Mouse (Mus musculus): ENCODE measurements around the gene Cpa1. TPM values are rescaled to one million over a fixed set of nuclear protein-coding genes. Genes with fewer than 3 reads are reported as not detected.

Gene Cpa1
- polyA plus RNA-seq, 1 experiment = not detected

DNA sequence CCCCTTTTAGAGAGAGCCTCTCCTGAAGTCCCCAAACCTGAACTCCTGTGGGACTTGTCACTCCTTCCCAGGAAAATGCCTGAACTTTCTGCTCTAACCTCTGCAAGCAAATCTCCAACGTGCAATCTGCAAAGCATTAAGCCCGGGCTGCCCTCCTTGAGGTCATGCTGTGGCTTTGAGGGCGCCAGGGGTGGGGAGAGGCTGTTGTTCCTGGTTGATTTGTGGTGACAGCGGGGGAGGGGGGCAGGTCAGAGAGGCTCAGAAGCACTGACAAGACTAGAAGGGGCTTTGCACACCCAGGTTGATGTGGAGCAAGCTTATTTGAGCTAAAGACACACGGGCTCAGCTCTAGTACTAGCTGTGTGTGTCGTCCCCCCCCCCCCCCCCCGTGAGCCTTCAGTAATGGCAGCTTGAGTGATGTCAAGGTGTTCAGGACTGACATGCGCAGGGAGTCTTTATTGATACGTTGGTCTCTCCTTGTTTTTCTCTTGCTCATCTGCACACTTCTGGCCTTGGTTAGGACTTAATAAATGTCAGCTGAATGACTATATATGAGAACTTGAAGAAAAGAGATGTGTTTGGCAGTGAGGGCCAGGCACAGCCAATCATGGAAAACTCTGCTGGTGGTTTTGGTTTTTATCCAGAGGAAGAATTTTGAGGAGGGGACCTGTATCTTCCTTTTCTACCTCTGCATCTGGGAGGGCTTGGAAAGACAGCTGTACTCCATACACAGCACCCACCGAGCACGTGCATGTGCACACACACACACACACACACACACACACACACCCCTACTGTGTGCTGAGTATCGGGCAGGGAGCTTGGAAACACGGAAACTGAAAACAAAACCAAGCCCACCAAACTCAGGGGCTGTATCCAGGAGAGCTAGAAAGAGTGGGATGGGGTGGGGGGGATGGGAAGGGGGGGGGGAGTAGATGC lies 21.7 kb upstream of the Cpa1 start:
- TF ChIP-seq POLR2A (IDR thresholded peaks at IDR 0.05; ENCODE audit: borderline replicate concordance, insufficient read depth, low read length) = no peak
- no peak for TF ChIP-seq CTCF (IDR thresholded peaks at IDR 0.05; ENCODE audit: borderline replicate concordance, insufficient read depth, low read depth, low read length)
- Histone ChIP-seq H3K4me1 (ENCODE audit: control insufficient read depth, insufficient read depth, low read length) (peaks cover 3% of the 10 kb centered on the region), H3K27me3 (ENCODE audit: control insufficient read depth, insufficient read depth, low read length) (no peaks in the 10 kb centered on the region), H3K27ac (ENCODE audit: insufficient read depth, low read length) (no peak overlapping the region), H3K4me3 (replicated peaks; ENCODE audit: insufficient read depth, low read depth, low read length) (peak overlapping the region; percentile 28)
- DNase-seq = no peak
- WGBS = 19% methylated on average over 13 of the region's 13 CpGs

GRCm38 (mm10) chr6:30617959-30618590 lies 20.9 kb upstream of the Cpa1 start:
- DNase-seq = peak in 1 of 2 experiments; percentile 10
- WGBS = 21% methylated on average over 18 of the region's 18 CpGs

DNA sequence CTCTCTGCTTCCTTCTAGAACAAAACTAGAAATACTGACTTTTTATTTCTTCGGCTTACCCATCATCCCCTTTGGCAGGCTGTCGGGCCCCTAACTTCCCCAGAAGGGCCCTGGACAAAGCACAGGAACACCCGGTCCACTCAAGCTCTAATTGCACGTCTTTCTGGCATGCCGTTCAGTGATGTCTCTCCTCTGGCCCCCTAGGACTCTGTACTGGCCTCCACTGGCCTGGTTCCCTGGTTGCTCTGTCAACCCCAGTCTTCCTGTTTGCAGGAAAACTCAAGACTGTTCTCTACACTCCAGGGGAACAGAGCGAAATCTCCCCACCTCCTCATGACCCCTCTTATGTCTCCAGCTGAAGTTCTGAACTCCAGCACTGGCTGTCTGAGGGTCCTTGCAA lies 20.3 kb upstream of the Cpa1 start:
- WGBS = 61% methylated on average over 6 of the region's 6 CpGs
- H3K27me3 ChIP-seq (ENCODE audit: control insufficient read depth, insufficient read depth, low read length) = no peaks in the 10 kb centered on the region
- H3K27ac ChIP-seq (ENCODE audit: insufficient read depth, low read length) = no peak overlapping the region
- H3K4me1 ChIP-seq (ENCODE audit: control insufficient read depth, insufficient read depth, low read length) = peaks cover 3% of the 10 kb centered on the region
- DNase-seq = no peak
- no peak overlapping the region for H3K4me3 ChIP-seq (replicated peaks; ENCODE audit: insufficient read depth, low read depth, low read length)
- TF ChIP-seq CTCF (IDR thresholded peaks at IDR 0.05; ENCODE audit: borderline replicate concordance, insufficient read depth, low read depth, low read length) (no peak), POLR2A (IDR thresholded peaks at IDR 0.05; ENCODE audit: borderline replicate concordance, insufficient read depth, low read length) (no peak)

More at GRCm38 (mm10) chr6:30617959-30618590, 20.9 kb upstream of the Cpa1 start:
- peak overlapping the region; percentile 28 for H3K4me3 ChIP-seq (replicated peaks; ENCODE audit: insufficient read depth, low read depth, low read length)
- TF ChIP-seq CTCF (IDR thresholded peaks at IDR 0.05; ENCODE audit: borderline replicate concordance, insufficient read depth, low read depth, low read length) (no peak), POLR2A (IDR thresholded peaks at IDR 0.05; ENCODE audit: borderline replicate concordance, insufficient read depth, low read length) (no peak)
- H3K27ac ChIP-seq (ENCODE audit: insufficient read depth, low read length) = no peak overlapping the region
- H3K27me3 ChIP-seq (ENCODE audit: control insufficient read depth, insufficient read depth, low read length) = no peaks in the 10 kb centered on the region
- H3K4me1 ChIP-seq (ENCODE audit: control insufficient read depth, insufficient read depth, low read length) = peaks cover 3% of the 10 kb centered on the region

DNA sequence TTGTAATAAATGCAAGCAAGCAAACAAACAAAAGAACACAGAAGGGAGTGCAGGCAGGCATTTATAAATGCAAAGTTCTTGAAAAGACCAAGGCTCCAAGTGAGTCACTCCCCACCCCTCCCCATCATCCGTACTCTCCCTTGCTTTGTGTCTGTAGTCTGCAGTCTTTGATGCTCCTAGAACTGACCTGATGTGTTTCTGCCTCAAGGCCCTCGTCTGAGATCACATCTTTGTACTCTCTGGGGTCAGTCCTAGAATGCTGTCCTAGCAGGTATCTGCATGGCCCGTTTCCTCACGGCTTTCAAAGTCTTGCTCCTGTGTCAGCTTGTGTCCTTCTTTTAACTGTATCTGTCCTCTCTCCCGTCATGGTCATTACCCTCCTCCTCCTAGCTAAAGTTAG lies 19.4 kb upstream of the Cpa1 start:
- TF ChIP-seq POLR2A (IDR thresholded peaks at IDR 0.05; ENCODE audit: borderline replicate concordance, insufficient read depth, low read length) = no peak
- TF ChIP-seq CTCF (IDR thresholded peaks at IDR 0.05; ENCODE audit: borderline replicate concordance, insufficient read depth, low read depth, low read length) = no peak

DNA sequence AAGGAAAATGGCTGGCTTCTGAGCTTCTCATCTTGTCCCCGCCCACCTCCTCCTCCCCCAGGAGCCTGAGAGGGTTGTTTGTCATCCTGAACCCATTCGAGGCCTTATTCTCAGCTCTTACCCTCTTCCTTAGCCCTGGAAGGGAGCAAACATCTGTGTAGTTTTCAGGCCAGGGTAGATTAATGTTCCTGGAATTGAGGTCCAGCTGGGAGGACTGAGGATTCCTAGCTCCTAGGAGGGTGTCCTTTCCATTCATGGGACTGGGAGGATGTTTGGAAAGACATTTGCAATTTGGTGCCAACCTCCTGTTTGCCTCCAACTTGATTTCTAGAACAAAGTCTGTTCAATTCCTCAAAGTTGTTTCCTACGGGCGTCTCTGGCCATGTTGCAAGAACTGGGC lies 18.4 kb upstream of the Cpa1 start:
- no peak for TF ChIP-seq CTCF (IDR thresholded peaks at IDR 0.05; ENCODE audit: borderline replicate concordance, insufficient read depth, low read depth, low read length)
- TF ChIP-seq POLR2A (IDR thresholded peaks at IDR 0.05; ENCODE audit: borderline replicate concordance, insufficient read depth, low read length) = no peak
- WGBS = 89% methylated on average over 4 of the region's 4 CpGs
- Histone ChIP-seq H3K4me3 (replicated peaks; ENCODE audit: insufficient read depth, low read depth, low read length) (no peak overlapping the region), H3K4me1 (ENCODE audit: control insufficient read depth, insufficient read depth, low read length) (peaks cover 3% of the 10 kb centered on the region), H3K27me3 (ENCODE audit: control insufficient read depth, insufficient read depth, low read length) (no peaks in the 10 kb centered on the region), H3K27ac (ENCODE audit: insufficient read depth, low read length) (no peak overlapping the region)
- no peak for DNase-seq

More for the DNA sequence above, 19.4 kb upstream of the Cpa1 start:
- 83% methylated on average over 5 of the region's 5 CpGs for WGBS
- Histone ChIP-seq H3K4me3 (replicated peaks; ENCODE audit: insufficient read depth, low read depth, low read length) (no peak overlapping the region), H3K27me3 (ENCODE audit: control insufficient read depth, insufficient read depth, low read length) (no peaks in the 10 kb centered on the region), H3K27ac (ENCODE audit: insufficient read depth, low read length) (no peak overlapping the region), H3K4me1 (ENCODE audit: control insufficient read depth, insufficient read depth, low read length) (peaks cover 3% of the 10 kb centered on the region)
- no peak for DNase-seq

DNA sequence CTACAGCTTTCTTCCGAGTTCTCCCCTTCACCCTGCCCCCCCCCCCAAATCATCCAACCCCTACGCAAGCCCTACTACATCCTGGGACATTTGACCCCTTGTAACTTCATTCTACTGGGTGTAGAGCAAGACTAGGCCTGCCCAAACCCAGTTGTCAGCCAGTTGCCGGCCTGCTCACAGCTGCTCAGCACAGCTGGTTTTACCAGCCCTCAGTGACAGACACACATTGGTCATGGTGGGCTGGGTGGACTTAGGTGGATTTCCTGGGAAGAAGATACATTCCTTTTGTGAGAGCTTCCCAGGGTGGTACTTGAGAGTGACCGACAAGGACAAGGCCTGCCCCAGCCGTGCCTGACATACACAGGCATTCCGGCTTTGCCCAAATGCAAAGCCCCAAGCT lies 18.0 kb upstream of the Cpa1 start:
- no peak for DNase-seq
- TF ChIP-seq POLR2A (IDR thresholded peaks at IDR 0.05; ENCODE audit: borderline replicate concordance, insufficient read depth, low read length) = no peak
- no peak for TF ChIP-seq CTCF (IDR thresholded peaks at IDR 0.05; ENCODE audit: borderline replicate concordance, insufficient read depth, low read depth, low read length)
- Histone ChIP-seq H3K4me1 (ENCODE audit: control insufficient read depth, insufficient read depth, low read length) (peaks cover 3% of the 10 kb centered on the region), H3K27me3 (ENCODE audit: control insufficient read depth, insufficient read depth, low read length) (no peaks in the 10 kb centered on the region), H3K4me3 (replicated peaks; ENCODE audit: insufficient read depth, low read depth, low read length) (no peak overlapping the region), H3K27ac (ENCODE audit: insufficient read depth, low read length) (no peak overlapping the region)
- 88% methylated on average over 6 of the region's 6 CpGs for WGBS

GRCm38 (mm10) chr6:30621986-30622389 lies 17.0 kb upstream of the Cpa1 start:
- no peak overlapping the region for H3K4me3 ChIP-seq (replicated peaks; ENCODE audit: insufficient read depth, low read depth, low read length)
- no peaks in the 10 kb centered on the region for H3K27me3 ChIP-seq (ENCODE audit: control insufficient read depth, insufficient read depth, low read length)
- DNase-seq = no peak
- H3K4me1 ChIP-seq (ENCODE audit: control insufficient read depth, insufficient read depth, low read length) = peaks cover 3% of the 10 kb centered on the region
- H3K27ac ChIP-seq (ENCODE audit: insufficient read depth, low read length) = no peak overlapping the region
- 90% methylated on average over 4 of the region's 4 CpGs for WGBS
- no peak for TF ChIP-seq POLR2A (IDR thresholded peaks at IDR 0.05; ENCODE audit: borderline replicate concordance, insufficient read depth, low read length)
- no peak for TF ChIP-seq CTCF (IDR thresholded peaks at IDR 0.05; ENCODE audit: borderline replicate concordance, insufficient read depth, low read depth, low read length)
